Comparison of ENCODE assay signal across 29 mouse cellular contexts in the genomic region with DNA sequence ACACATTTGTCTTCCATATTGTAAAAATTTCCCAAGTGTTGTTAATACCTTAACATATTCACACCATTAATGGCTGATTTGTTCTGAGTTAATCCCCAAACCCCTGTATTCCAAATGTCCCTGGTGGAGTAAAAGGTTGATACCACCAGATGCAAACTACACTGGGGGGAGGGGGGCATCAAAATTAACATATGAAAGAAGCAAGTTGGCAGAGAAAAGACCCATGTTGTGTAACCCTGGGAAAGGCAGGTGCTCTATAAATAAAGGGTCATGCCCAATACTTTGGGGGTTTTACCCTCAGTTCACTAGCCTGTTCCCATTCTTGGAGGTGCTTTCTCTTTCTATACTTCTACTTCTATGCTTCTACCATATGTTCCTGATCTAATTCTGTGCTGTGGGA.
DNase-seq lines count a peak whose midpoint lies in the region; ATAC-seq lines count a peak whose summit lies in the region.
"Had no signal": no experiment of that assay in that cellular context is flagged by ENCODE, and none has a peak within 500 bp of the region (broad histone marks: within the 10 kb centered on the region; RNA-seq: fewer than 3 reads in every experiment).

No protein-coding gene starts in this region.

- H3K4me1 ChIP-seq in forebrain, embryonic 11.5 days (replicated peaks; ENCODE audit: control insufficient read depth, insufficient read depth, low read length) = no peaks in the 10 kb centered on the region; the same call in 1 of the 2 replicates
- peaks cover 19% of the 10 kb centered on the region for H3K4me1 ChIP-seq in forebrain, embryonic 10.5 days
- H3K4me1 ChIP-seq in hindbrain, embryonic 13.5 days (replicated peaks) = peaks cover 46% of the 10 kb centered on the region
- peaks cover 19% of the 10 kb centered on the region for H3K4me1 ChIP-seq in hindbrain, embryonic 10.5 days (replicated peaks)
- H3K4me1 ChIP-seq in neural tube, embryonic 12.5 days = peaks cover 20% of the 10 kb centered on the region

- no peaks in the 10 kb centered on the region for H3K27me3 ChIP-seq in forebrain, embryonic 11.5 days (ENCODE audit: control insufficient read depth, insufficient read depth, low read length)
- no peaks in the 10 kb centered on the region for H3K27me3 ChIP-seq in forebrain, embryonic 10.5 days (ENCODE audit: poor library complexity, severe bottlenecking)
- H3K27me3 ChIP-seq in hindbrain, embryonic 13.5 days = no peaks in the 10 kb centered on the region
- no peaks in the 10 kb centered on the region for H3K27me3 ChIP-seq in hindbrain, embryonic 10.5 days (ENCODE audit: insufficient read depth, poor library complexity, severe bottlenecking)
- no peaks in the 10 kb centered on the region for H3K27me3 ChIP-seq in neural tube, embryonic 12.5 days (replicated peaks)
- H3K27me3 ChIP-seq: CH12.LX; embryonic facial prominence, embryonic 12.5 days had no signal

- no peaks in the 10 kb centered on the region for H3K36me3 ChIP-seq in forebrain, embryonic 11.5 days (ENCODE audit: control insufficient read depth, insufficient read depth, low read length)
- no peaks in the 10 kb centered on the region for H3K36me3 ChIP-seq in forebrain, embryonic 10.5 days (replicated peaks)
- H3K36me3 ChIP-seq in hindbrain, embryonic 13.5 days = no peaks in the 10 kb centered on the region
- no peaks in the 10 kb centered on the region for H3K36me3 ChIP-seq in hindbrain, embryonic 10.5 days
- H3K36me3 ChIP-seq in neural tube, embryonic 12.5 days = no peaks in the 10 kb centered on the region
- H3K36me3 ChIP-seq: embryonic facial prominence, embryonic 12.5 days had no signal

- no peak overlapping the region for H3K4me2 ChIP-seq in forebrain, embryonic 11.5 days (ENCODE audit: low read depth, low read length, severe bottlenecking)
- H3K4me2 ChIP-seq in hindbrain, embryonic 13.5 days = no peak overlapping the region
- H3K4me2 ChIP-seq in neural tube, embryonic 12.5 days (replicated peaks) = no peak overlapping the region
- H3K4me2 ChIP-seq: embryonic facial prominence, embryonic 12.5 days; hindbrain, embryonic 14.5 days had no signal

- intact Hi-C loops in left cerebral cortex, postnatal 4 days (cut with DNase I) = no loop called here

- H3K9ac ChIP-seq in forebrain, embryonic 11.5 days (ENCODE audit: low read length) = no peak overlapping the region
- no peak overlapping the region for H3K9ac ChIP-seq in hindbrain, embryonic 13.5 days
- H3K9ac ChIP-seq in neural tube, embryonic 12.5 days = no peak overlapping the region
- H3K9ac ChIP-seq: embryonic facial prominence, embryonic 12.5 days; hindbrain, embryonic 14.5 days; liver, embryonic 14.5 days had no signal

- no peak overlapping the region for H3K27ac ChIP-seq in forebrain, embryonic 11.5 days (ENCODE audit: low read depth, low read length)
- H3K27ac ChIP-seq in forebrain, embryonic 10.5 days = no peak overlapping the region
- H3K27ac ChIP-seq in hindbrain, embryonic 13.5 days = 0 out of 2 replicates have a peak overlapping the region, but pooled peaks have one; percentile 19
- no peak overlapping the region for H3K27ac ChIP-seq in hindbrain, embryonic 10.5 days
- no peak overlapping the region for H3K27ac ChIP-seq in neural tube, embryonic 12.5 days
- H3K27ac ChIP-seq: embryonic facial prominence, embryonic 12.5 days; hindbrain, embryonic 14.5 days; liver, embryonic 14.5 days had no signal

- ATAC-seq in forebrain, embryonic 11.5 days (replicated peaks; ENCODE audit: low FRiP score) = peak; percentile 45
- no peak for ATAC-seq in hindbrain, embryonic 13.5 days (ENCODE audit: low FRiP score)
- ATAC-seq in neural tube, embryonic 12.5 days (ENCODE audit: low FRiP score, low read depth) = peak; percentile 26; the same call in 1 of the 2 replicates
- ATAC-seq: inflammation-experienced regulatory T-cells, adult 6 months had no signal

- H3K4me3 ChIP-seq in forebrain, embryonic 11.5 days (ENCODE audit: low read depth, low read length) = no peak overlapping the region
- no peak overlapping the region for H3K4me3 ChIP-seq in forebrain, embryonic 10.5 days
- no peak overlapping the region for H3K4me3 ChIP-seq in hindbrain, embryonic 13.5 days
- no peak overlapping the region for H3K4me3 ChIP-seq in hindbrain, embryonic 10.5 days
- H3K4me3 ChIP-seq in neural tube, embryonic 12.5 days = no peak overlapping the region
- H3K4me3 ChIP-seq: embryonic facial prominence, embryonic 12.5 days; myocyte had no signal

- no peak for DNase-seq in forebrain, embryonic 11.5 days (ENCODE audit: low spot score)
- no peak for DNase-seq in forebrain, embryonic 10.5 days (ENCODE audit: extremely low spot score, low spot score)
- DNase-seq in hindbrain, embryonic 10.5 days (ENCODE audit: low spot score) = no peak
- DNase-seq in neural tube, embryonic 10.5 days (ENCODE audit: extremely low spot score, low spot score) = no peak
- no peak for DNase-seq in lung, postnatal 25 days (ENCODE audit: low spot score)
- DNase-seq in left cerebral cortex, postnatal 4 days = no peak
- DNase-seq: adrenal gland, postnatal 10 days; cerebellum, adult 11 months; cerebellum, adult 9-10 months; cerebellum, postnatal 36 days; embryo, embryonic 11 days; heart, postnatal 14 days; kidney, adult 11 months; kidney, postnatal 14 days; layer of hippocampus, adult 9-11 months; liver; lung, adult 2 months; lung, postnatal 10 days; thymus, adult 2 months; thymus, postnatal 36 days had no signal

- H3K9me3 ChIP-seq in forebrain, embryonic 11.5 days (ENCODE audit: control insufficient read depth, low read length) = no peaks in the 10 kb centered on the region
- H3K9me3 ChIP-seq in forebrain, embryonic 10.5 days = no peaks in the 10 kb centered on the region
- H3K9me3 ChIP-seq in hindbrain, embryonic 13.5 days = no peaks in the 10 kb centered on the region
- no peaks in the 10 kb centered on the region for H3K9me3 ChIP-seq in hindbrain, embryonic 10.5 days
- H3K9me3 ChIP-seq in neural tube, embryonic 12.5 days = no peaks in the 10 kb centered on the region
- H3K9me3 ChIP-seq: embryonic facial prominence, embryonic 12.5 days; G1E had no signal
